Mouse (Mus musculus): ENCODE results near the gene Spsb1.

Gene Spsb1

DNA sequence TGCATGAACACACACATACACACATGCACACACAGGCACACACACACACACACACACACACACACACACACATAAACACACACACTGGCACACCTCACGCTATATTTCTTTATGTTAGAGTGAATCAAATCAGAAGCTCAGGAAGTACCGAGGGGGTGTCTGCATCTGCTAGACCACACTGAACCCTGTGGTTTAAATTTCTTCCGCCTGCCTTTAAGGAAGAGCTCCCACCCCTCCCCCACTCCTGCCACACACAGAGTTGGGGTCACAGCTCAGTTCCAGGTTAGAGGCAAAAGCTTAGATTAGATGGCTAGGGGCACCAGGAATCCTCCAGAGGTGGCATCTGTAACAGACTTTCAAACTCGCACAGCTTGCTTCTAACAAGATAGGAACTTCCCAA lies 42.4 kb downstream of the Spsb1 start:
- no peak for DNase-seq

GRCm38 (mm10) chr4:149910558-149910957 lies 44.3 kb downstream of the Spsb1 start:
- DNase-seq, result no peak

DNA sequence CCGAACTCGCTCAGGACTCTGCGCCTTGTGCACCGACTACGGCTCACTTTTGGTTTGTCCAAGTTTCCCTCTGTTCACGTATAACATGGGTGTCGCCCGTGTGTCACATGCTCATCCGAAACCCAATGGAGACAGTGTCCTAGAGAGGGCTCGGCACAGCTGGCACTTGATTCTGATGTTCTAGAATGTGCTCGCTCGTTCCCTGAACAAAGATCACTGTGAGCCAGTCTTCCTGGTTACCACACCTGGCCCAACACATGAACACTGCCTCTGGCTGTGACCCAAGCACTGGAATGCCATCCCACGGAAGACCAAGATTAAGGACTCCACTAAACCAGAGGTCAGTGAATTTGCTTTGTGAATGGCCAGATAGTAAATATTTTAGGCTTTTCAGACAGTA lies 45.3 kb downstream of the Spsb1 start:
- DNase-seq, result no peak

GRCm38 (mm10) chr4:149908923-149909322 lies 45.9 kb downstream of the Spsb1 start:
- no peak for DNase-seq

- no peak for DNase-seq
Observed at GRCm38 (mm10) chr4:149907656-149908055, 47.2 kb downstream of the Spsb1 start.

- no peak for DNase-seq
Observed at GRCm38 (mm10) chr4:149906921-149907320, 47.9 kb downstream of the Spsb1 start.

DNA sequence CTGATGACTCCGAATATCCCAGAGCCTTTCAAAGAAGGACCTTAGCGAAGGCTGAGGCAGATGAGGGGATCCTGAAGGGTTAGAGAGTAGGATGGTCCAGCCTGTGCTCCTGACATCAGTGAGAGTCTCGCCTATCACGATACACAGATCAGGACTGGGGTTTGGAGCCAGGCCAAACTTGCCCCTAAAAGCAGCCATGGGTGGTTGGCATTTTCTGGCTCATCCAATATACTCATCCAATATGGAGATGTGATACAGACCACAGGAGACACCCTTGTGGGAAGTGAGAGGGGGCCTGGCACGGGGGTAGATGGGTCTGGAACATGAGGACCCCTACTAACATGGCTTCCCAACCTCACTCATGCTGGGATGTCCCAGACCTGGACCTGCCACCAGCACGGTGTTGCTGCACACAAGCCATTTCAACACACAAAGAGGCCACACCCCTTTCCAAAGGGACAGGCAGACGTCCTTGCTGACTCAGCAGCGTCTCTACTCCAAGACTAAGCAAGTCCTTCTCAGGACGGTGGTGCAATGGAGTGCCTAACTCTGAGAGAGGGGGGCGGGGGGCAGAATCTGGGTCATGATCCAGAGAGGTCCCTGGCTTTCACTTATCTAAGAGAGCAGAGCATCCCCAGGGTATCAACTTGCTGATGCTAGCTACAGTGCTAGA lies 49.4 kb downstream of the Spsb1 start:
- DNase-seq, result no peak

DNA sequence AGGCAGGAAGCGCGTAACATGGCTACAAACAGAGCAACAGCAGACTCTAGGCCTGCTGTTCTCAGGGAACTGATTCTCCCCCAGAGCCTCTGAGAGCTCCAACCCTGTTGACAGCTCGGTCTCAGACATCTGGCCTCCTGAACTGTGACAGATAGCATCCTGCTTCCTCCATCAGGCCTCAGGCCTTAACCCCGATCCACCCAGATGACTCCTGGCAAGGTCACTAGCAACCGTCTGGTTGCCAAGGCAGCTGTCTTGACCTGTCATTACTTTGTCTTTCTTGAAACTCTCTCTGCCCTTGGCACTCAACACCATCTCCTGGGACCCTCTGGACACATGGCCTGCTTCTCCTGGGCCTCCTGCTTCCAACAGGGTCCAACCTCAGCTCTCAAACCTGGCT lies 51.8 kb downstream of the Spsb1 start:
- DNase-seq, result no peak

GRCm38 (mm10) chr4:149901349-149901782 lies 53.5 kb downstream of the Spsb1 start:
- no peak for DNase-seq

DNA sequence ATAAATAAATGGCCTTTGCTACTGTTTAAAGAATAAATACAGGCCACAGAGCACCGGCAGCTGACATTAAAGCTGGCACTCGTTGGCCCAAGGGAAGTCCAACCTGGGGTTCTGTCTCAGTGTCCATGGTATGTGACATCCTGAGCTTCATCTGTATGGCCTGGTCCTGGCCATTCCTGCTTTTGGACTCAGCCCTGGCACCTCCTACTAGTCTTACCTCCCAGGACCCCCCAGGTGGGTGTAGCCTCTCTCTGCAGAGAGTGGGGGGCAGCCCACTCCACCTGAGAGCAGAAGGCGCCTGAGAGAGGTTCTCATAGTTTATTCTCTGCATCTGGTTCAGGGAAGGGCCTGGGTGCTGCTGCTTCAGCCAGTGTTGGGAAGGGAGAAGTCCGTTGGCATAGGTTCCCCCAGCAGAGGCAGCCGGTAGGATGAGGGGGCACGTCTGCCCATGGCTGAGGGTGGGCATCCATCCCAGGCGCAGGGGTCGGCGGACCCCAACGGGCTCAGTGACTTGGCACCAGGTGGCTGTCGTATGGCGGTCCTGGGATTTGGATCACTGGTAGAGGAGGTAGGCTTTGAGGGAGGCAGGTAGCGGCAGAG lies 57.1 kb downstream of the Spsb1 start:
- DNase-seq, result no peak

DNA sequence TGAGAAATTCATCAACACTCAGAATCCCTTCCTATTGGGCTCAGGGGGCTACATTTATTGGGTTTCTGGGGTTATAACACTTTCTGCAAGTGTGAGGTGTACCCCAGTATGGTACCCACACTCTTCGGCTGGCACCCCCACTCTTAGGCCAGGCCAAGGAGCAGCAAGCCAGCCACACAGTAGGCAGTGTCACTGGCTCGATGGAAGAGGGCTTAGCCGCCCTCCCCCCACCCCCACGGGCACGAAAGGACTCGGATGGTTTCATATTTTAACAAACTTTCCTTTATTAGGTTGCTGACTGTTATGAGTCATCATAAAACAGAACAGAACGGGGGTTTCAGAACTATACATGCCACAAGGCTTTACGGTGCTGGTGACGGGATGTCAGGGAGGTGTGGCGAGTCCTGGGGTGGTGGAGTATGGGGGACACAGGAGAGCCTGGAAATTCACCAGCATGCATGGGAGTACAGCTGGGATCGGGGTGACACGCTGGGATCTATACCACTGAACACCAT lies 58.8 kb downstream of the Spsb1 start:
- no peak for DNase-seq

GRCm38 (mm10) chr4:149895226-149895625 lies 59.6 kb downstream of the Spsb1 start:
- no peak for DNase-seq

GRCm38 (mm10) chr4:149894300-149894699 lies 60.5 kb downstream of the Spsb1 start:
- DNase-seq, result no peak

DNA sequence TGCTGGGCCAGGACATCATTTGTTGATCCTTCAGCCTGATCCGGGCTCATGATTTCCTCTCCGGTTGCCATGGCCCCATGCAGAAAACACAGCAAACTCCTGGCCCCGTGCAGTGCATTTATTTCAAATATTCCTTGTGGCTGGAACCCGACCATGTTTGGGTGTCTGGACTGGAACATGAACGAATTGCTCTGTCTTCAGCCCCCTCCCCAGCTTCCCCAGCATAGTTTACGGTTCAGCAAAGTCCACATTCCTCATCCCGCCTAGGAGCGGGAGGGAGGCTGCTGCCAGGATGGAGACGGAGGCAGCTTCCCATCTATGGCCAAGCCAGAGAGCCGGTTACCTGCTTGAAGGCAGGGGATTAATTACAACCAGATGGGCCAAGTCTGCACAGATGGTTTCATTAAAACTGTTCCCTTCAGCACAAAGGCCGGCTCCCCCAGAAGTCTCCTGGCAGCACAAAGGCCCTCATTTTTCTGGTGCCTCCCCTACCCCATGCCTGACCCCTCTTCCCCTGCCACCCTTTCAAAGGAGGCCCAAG lies 61.2 kb downstream of the Spsb1 start:
- DNase-seq, result peak; percentile 50 to 60

DNA sequence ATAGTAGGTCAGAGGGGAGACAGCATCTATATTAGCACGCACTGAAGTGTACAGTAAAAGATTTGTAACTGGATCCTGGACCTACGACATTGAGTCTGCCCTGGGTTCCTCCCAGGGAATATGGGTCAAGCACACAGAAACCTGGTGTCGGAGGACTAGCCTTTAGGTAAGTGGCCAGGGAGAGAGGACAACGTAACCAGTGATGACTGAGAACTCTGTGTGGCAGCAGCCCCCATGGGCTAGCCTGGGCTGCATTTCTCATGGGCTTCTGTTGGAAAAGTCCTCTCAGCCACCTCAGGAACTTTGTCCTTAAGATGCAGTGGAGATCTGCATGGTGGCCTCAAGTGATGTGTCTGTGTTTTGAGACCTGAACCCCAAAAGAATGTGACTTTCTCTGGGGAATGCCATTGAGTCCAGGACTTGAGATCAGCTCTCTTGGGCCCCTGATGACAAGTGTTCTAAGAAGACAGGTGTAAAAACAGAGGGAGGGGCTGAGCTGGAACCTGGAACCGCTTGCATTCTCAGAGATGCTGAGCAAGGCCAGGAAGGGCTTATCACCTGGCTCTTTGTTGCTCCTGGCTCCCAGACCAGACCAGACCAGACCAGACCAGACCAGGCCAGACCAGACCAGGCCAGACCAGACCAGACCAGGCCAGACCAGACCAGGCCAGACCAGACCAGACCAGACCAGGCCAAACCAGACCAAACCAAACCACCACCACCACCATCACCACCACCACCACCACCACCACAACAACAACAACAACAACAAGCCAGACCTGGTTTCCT lies 63.5 kb downstream of the Spsb1 start:
- no peak for DNase-seq

- no peak for DNase-seq
Observed at GRCm38 (mm10) chr4:149890551-149890950, 64.3 kb downstream of the Spsb1 start.

- peak in 1 of 2 experiments; percentile 36 for DNase-seq
Observed at GRCm38 (mm10) chr4:149889851-149890250, 65.0 kb downstream of the Spsb1 start.

GRCm38 (mm10) chr4:149888736-149889470 lies 65.9 kb downstream of the Spsb1 start:
- DNase-seq, result no peak

DNA sequence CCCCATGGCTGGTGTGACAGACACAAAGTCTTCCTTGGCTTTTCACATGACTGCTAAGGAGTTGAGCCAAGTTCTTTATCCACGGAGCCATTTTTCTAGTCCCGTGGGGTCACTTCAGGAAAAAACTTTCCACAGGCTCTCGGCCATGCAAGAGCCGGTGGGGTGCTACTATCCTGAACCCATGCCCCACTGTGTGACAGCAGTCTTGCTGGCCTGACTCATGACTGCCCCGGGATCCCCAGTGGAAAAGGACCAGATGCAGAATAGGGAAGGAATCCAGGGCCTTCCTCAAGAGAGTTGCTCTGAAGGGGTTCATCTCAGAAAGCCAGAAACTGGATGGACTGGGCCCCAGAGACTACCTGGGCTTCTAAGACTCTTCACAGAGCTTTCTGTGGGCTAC lies 66.7 kb downstream of the Spsb1 start:
- DNase-seq, result no peak

GRCm38 (mm10) chr4:149886298-149887271 lies 68.3 kb downstream of the Spsb1 start:
- no peak for DNase-seq

- peak in 1 of 2 experiments; percentile 48 for DNase-seq
Observed at GRCm38 (mm10) chr4:149883990-149884389, 70.9 kb downstream of the Spsb1 start.
